Mouse (Mus musculus): ENCODE measurements at regions not wholly inside any gene's neighbourhood (a gene's known extent, or its start where the extent isn't known, plus 50 kb on each side); places are given as distances from the start of the nearest gene placed in this dataset.

- no peak for TF ChIP-seq CTCF (IDR thresholded peaks at IDR 0.05; ENCODE audit: low read depth)
- TF ChIP-seq EP300 (IDR thresholded peaks at IDR 0.05; ENCODE audit: low read depth): no peak
Observed at GRCm38 (mm10) chr2:147306728-147307127, 55.0 kb upstream of the Pax1 start.
